Mouse (Mus musculus): ENCODE results near the gene Dgcr6. TPM values are rescaled to one million over a fixed set of nuclear protein-coding genes. Genes with fewer than 3 reads are reported as not detected.
A peak's percentile ranks its signal among the peaks of the same experiment; 100 is the strongest.

Dgcr6 gene
- polyA plus RNA-seq, 1 experiment from 2014 or later, result 132 TPM

GRCm38 (mm10) chr16:18102816-18103215 is 50.2 kb downstream of the Dgcr6 start:
- Histone ChIP-seq H3K9ac (no peak overlapping the region), H3K27me3 (no peaks in the 10 kb centered on the region; the same call in 1 of the 2 replicates), H3K4me1 (no peaks in the 10 kb centered on the region), H3K27ac (no peak overlapping the region), H3K4me2 (replicated peaks) (no peak overlapping the region), H3K36me3 (no peaks in the 10 kb centered on the region), H3K4me3 (no peak overlapping the region), H3K9me3 (replicated peaks) (no peaks in the 10 kb centered on the region)
- ATAC-seq (ENCODE audit: low FRiP score), result no peak
- WGBS, result 80% methylated on average over 4 of the region's 4 CpGs

DNA sequence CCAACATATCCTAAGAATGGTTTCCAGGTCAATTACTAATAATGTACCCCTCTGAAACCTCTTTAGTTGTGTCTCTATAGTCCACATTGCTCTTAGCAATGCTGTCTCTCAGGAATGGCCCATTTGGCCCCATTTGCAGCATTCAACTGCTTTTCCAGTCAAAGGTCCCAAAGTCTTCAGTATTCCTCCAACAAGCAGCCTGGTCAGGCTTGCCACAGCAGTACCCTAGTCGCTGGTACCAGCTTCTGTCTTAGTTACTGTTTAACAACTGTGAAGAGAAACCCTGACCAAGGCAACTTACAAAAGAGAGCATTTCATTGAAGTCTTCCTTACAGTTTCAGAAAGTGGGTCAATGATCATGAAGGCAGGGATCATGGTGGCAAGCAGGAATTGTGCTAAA is 50.7 kb downstream of the Dgcr6 start:
- H3K27ac ChIP-seq, result no peak overlapping the region
- no peak overlapping the region for H3K9ac ChIP-seq
- no peak overlapping the region for H3K4me3 ChIP-seq
- ATAC-seq (ENCODE audit: low FRiP score), result no peak
- no peaks in the 10 kb centered on the region; the same call in 1 of the 2 replicates for H3K27me3 ChIP-seq
- no peaks in the 10 kb centered on the region for H3K36me3 ChIP-seq
- H3K4me2 ChIP-seq (replicated peaks), result no peak overlapping the region
- H3K9me3 ChIP-seq (replicated peaks), result no peaks in the 10 kb centered on the region
- WGBS, result 83% methylated on average over 1 of the region's 1 CpGs
- H3K4me1 ChIP-seq, result no peaks in the 10 kb centered on the region

DNA sequence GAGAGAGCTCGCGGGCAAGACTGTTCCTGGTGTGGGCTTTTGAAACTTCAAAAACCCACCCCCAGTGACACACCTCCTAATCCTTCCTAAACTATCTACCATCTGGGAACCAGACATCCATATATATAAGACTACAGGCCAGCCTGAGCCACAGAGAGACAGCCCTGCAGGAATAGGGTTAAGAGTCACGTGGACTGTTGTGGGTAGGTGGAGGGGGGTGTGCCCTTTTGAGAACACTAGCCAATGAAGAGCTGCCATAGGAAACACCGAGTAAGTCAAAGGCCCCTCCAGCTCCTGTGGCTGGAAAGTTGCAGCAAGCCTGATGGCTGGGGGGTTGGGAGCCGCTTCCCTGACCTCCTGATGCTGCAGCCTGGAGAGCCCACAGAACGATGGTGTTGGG is 51.1 kb downstream of the Dgcr6 start:
- H3K4me2 ChIP-seq (replicated peaks), result no peak overlapping the region
- WGBS, result 38% methylated on average over 6 of the region's 6 CpGs
- ATAC-seq (ENCODE audit: low FRiP score), result no peak

GRCm38 (mm10) chr16:18108221-18108966 is 55.7 kb downstream of the Dgcr6 start:
- H3K36me3 ChIP-seq, result no peaks in the 10 kb centered on the region
- peaks cover 16% of the 10 kb centered on the region; the same call in 1 of the 2 replicates for H3K9me3 ChIP-seq (replicated peaks)
- no peaks in the 10 kb centered on the region for H3K27me3 ChIP-seq
- no peak overlapping the region for H3K27ac ChIP-seq
- WGBS, result 53% methylated on average over 5 of the region's 5 CpGs
- no peak overlapping the region for H3K9ac ChIP-seq
- peak; percentile 83 for ATAC-seq (ENCODE audit: low FRiP score)
- H3K4me1 ChIP-seq, result no peaks in the 10 kb centered on the region
- no peak overlapping the region for H3K4me2 ChIP-seq (replicated peaks)
- no peak overlapping the region for H3K4me3 ChIP-seq

More for the DNA sequence above, 51.1 kb downstream of the Dgcr6 start:
- H3K27ac ChIP-seq, result no peak overlapping the region
- no peaks in the 10 kb centered on the region; the same call in 1 of the 2 replicates for H3K27me3 ChIP-seq
- no peak overlapping the region for H3K9ac ChIP-seq
- no peaks in the 10 kb centered on the region for H3K36me3 ChIP-seq
- H3K4me1 ChIP-seq, result no peaks in the 10 kb centered on the region
- no peak overlapping the region for H3K4me3 ChIP-seq
- H3K9me3 ChIP-seq (replicated peaks), result no peaks in the 10 kb centered on the region

GRCm38 (mm10) chr16:18111042-18111441 is 58.4 kb downstream of the Dgcr6 start:
- Histone ChIP-seq H3K4me2 (replicated peaks) (no peak overlapping the region), H3K36me3 (no peaks in the 10 kb centered on the region), H3K4me3 (no peak overlapping the region), H3K9me3 (replicated peaks) (peaks cover 16% of the 10 kb centered on the region; the same call in 1 of the 2 replicates), H3K27ac (no peak overlapping the region), H3K4me1 (no peaks in the 10 kb centered on the region), H3K9ac (no peak overlapping the region), H3K27me3 (0 out of 2 replicates have a peak, but pooled peaks cover 2% of the 10 kb centered on the region)
- ATAC-seq (ENCODE audit: low FRiP score), result no peak
- WGBS, result 92% methylated on average over 7 of the region's 7 CpGs

- Histone ChIP-seq H3K27ac (no peak overlapping the region), H3K4me3 (no peak overlapping the region), H3K9me3 (replicated peaks) (0 out of 2 replicates have a peak, but pooled peaks cover 2% of the 10 kb centered on the region), H3K27me3 (0 out of 2 replicates have a peak, but pooled peaks cover 2% of the 10 kb centered on the region), H3K4me2 (replicated peaks) (no peak overlapping the region), H3K36me3 (no peaks in the 10 kb centered on the region), H3K4me1 (peaks cover 4% of the 10 kb centered on the region; the same call in 1 of the 2 replicates), H3K9ac (no peak overlapping the region)
- ATAC-seq (ENCODE audit: low FRiP score), result no peak
- WGBS, result 84% methylated on average over 4 of the region's 4 CpGs
These were observed 63.8 kb downstream of the Dgcr6 start for GRCm38 (mm10) chr16:18116467-18116866.

DNA sequence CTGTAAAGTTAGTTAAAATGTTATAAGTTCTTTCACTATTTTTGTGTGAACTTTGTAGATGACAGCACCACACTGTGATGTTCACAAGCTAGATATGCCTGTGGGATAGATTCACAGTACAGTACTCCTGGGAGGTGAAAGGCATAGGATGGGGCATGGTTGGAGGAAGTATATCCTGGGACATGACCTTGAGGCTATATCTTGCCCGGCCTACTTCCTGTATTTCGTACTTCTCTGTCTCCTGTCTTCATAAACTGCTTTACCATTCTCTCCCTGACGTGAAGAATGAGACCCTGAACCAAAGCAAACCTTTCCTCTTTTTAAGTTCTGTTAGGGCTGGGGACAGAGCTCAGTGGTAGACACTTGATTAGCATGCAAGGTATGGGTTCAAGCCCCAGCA is 65.6 kb downstream of the Dgcr6 start:
- Histone ChIP-seq H3K9me3 (replicated peaks) (no peaks in the 10 kb centered on the region), H3K27me3 (peaks cover 9% of the 10 kb centered on the region; the same call in 1 of the 2 replicates), H3K9ac (no peak overlapping the region), H3K4me1 (peaks cover 4% of the 10 kb centered on the region; the same call in 1 of the 2 replicates), H3K36me3 (no peaks in the 10 kb centered on the region), H3K4me2 (replicated peaks) (no peak overlapping the region), H3K4me3 (no peak overlapping the region), H3K27ac (no peak overlapping the region)
- no peak for ATAC-seq (ENCODE audit: low FRiP score)
- 86% methylated on average over 3 of the region's 3 CpGs for WGBS

DNA sequence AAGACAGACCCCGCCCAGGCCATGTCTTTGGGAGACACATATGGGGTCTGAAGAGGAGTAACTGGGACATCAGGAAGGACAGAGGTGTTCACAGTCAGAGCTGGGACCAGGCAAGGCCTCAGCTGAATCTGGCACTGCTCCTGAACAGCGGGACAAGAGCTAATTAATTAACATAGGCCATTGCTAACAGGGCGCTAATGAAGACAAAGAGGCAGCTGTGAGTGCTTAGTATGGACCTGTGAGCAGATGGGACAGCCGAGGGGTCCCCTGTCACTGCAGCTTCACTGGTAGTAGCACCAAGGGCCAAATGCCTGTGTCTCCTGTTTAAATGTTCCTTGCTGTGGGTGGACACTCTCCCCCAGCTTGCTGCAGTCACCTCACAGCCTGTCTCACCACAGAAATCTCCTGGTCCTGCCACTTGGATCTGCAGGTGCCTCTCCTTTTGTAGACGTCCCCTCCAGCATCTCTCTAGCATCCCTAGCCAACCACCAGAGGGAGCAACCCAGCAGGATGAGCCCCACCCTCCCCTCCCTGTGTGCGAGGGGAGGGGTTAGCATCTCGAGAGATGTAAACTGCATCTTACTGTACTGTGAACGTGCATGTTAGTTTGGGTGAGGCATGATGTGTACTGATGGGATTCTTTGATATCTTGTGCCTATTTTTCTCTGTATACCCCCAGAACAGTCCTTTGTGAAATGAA is 66.5 kb downstream of the Dgcr6 start:
- Histone ChIP-seq H3K4me3 (no peak overlapping the region), H3K27me3 (peaks cover 16% of the 10 kb centered on the region), H3K4me2 (replicated peaks) (no peak overlapping the region), H3K4me1 (peaks cover 4% of the 10 kb centered on the region; the same call in 1 of the 2 replicates), H3K9ac (no peak overlapping the region), H3K9me3 (replicated peaks) (no peaks in the 10 kb centered on the region), H3K27ac (peak overlapping the region; percentile 60; the same call in 1 of the 2 replicates), H3K36me3 (no peaks in the 10 kb centered on the region)
- WGBS, result 20% methylated on average over 8 of the region's 8 CpGs
- ATAC-seq (ENCODE audit: low FRiP score), result peak; percentile 88

Other genes starting within 250 kb of the Dgcr6 start
- gene B830017H08Rik, start 219.7 kb upstream of the Dgcr6 start, polyA plus RNA-seq (2016; fragmentation: Nextera tagmentation; extraction: Ambion mirVana), result 0.93 and 1.0 TPM in 2 replicates
- 3.5 and 4.1 TPM in 2 replicates for gene Car15, start 214.5 kb upstream of the Dgcr6 start, polyA plus RNA-seq (2016; fragmentation: Nextera tagmentation; extraction: Ambion mirVana)
- gene Gm20518, start 161.2 kb upstream of the Dgcr6 start, polyA plus RNA-seq (2016; fragmentation: Nextera tagmentation; extraction: Ambion mirVana), result 0.66 and 0.73 TPM in 2 replicates
- 0.07 and 0.10 TPM in 2 replicates for gene Tssk1, start 158.6 kb upstream of the Dgcr6 start, polyA plus RNA-seq (2016; fragmentation: Nextera tagmentation; extraction: Ambion mirVana)
- gene Dgcr2, start 154.3 kb upstream of the Dgcr6 start, polyA plus RNA-seq (2016; fragmentation: Nextera tagmentation; extraction: Ambion mirVana), result 101 and 106 TPM in 2 replicates
- 0.17 and 0.21 TPM in 2 replicates for gene Tssk2, start 154.2 kb upstream of the Dgcr6 start, polyA plus RNA-seq (2016; fragmentation: Nextera tagmentation; extraction: Ambion mirVana)
- 50.0 and 51.1 TPM in 2 replicates for gene Ess2, start 141.5 kb upstream of the Dgcr6 start, polyA plus RNA-seq (2016; fragmentation: Nextera tagmentation; extraction: Ambion mirVana)
- gene Gsc2, start 137.8 kb upstream of the Dgcr6 start, polyA plus RNA-seq (2016; fragmentation: Nextera tagmentation; extraction: Ambion mirVana), result 1.1 and 2.6 TPM in 2 replicates
- 142 and 153 TPM in 2 replicates for gene Slc25a1, start 124.6 kb upstream of the Dgcr6 start, polyA plus RNA-seq (2016; fragmentation: Nextera tagmentation; extraction: Ambion mirVana)
- not detected in 2 replicates for gene Vpreb2, start 72.4 kb upstream of the Dgcr6 start, polyA plus RNA-seq (2016; fragmentation: Nextera tagmentation; extraction: Ambion mirVana)
- gene Prodh, start 37.3 kb downstream of the Dgcr6 start, polyA plus RNA-seq (2016; fragmentation: Nextera tagmentation; extraction: Ambion mirVana), result 5.9 and 7.0 TPM in 2 replicates
- 7.8 and 8.0 TPM in 2 replicates for gene Rtn4r, start 74.8 kb downstream of the Dgcr6 start, polyA plus RNA-seq (2016; fragmentation: Nextera tagmentation; extraction: Ambion mirVana)
- not detected in 2 replicates for gene Ccdc188, start 165.0 kb downstream of the Dgcr6 start, polyA plus RNA-seq (2016; fragmentation: Nextera tagmentation; extraction: Ambion mirVana)
- gene Zdhhc8, start 182.3 kb downstream of the Dgcr6 start, polyA plus RNA-seq (2016; fragmentation: Nextera tagmentation; extraction: Ambion mirVana), result 19.4 TPM in 2 replicates
- gene Trmt2a, start 195.8 kb downstream of the Dgcr6 start, polyA plus RNA-seq (2016; fragmentation: Nextera tagmentation; extraction: Ambion mirVana), result 99.6 and 102 TPM in 2 replicates
- 675 and 701 TPM in 2 replicates for gene Ranbp1, start 195.9 kb downstream of the Dgcr6 start, polyA plus RNA-seq (2016; fragmentation: Nextera tagmentation; extraction: Ambion mirVana)
- 1.7 and 3.9 TPM in 2 replicates for gene Gm49776, start 205.5 kb downstream of the Dgcr6 start, polyA plus RNA-seq (2016; fragmentation: Nextera tagmentation; extraction: Ambion mirVana)
- 34.2 and 35.0 TPM in 2 replicates for gene Dgcr8, start 236.4 kb downstream of the Dgcr6 start, polyA plus RNA-seq (2016; fragmentation: Nextera tagmentation; extraction: Ambion mirVana)

All from hindbrain, embryonic 12.5 days (tissue).